Mouse (Mus musculus): ENCODE results near the gene Arl11. TPM values are rescaled to one million over a fixed set of nuclear protein-coding genes. Genes with fewer than 3 reads are reported as not detected.
"Not testable (repeated sequence)": the region's sequence is repeated elsewhere in the genome, so short reads cannot be mapped to it uniquely, and the experiment has no call there.

Arl11 gene
- polyA plus RNA-seq, 1 experiment from 2014 or later: 0.41 TPM

- H3K27ac ChIP-seq: no peak overlapping the region
- no peak overlapping the region for H3K9ac ChIP-seq (replicated peaks)
- H3K27me3 ChIP-seq: 0 out of 2 replicates have a peak, but pooled peaks cover 3% of the 10 kb centered on the region
- no peak overlapping the region for H3K4me2 ChIP-seq
- no peak overlapping the region for H3K4me3 ChIP-seq (replicated peaks)
- H3K9me3 ChIP-seq: no peaks in the 10 kb centered on the region
- WGBS: 58% methylated on average over 2 of the region's 2 CpGs
- H3K36me3 ChIP-seq: no peaks in the 10 kb centered on the region
- 0 out of 2 replicates have a peak, but pooled peaks cover 7% of the 10 kb centered on the region for H3K4me1 ChIP-seq (replicated peaks)
- ATAC-seq (ENCODE audit: insufficient number of reproducible peaks, insufficient read depth, low FRiP score, low TSS enrichment, low read depth): no peak
These were observed 8.2 kb upstream of the Arl11 start for GRCm38 (mm10) chr14:61301323-61301722.

GRCm38 (mm10) chr14:61302428-61302827 is 7.1 kb upstream of the Arl11 start:
- Histone ChIP-seq H3K9ac (replicated peaks) (no peak overlapping the region), H3K4me3 (replicated peaks) (no peak overlapping the region)
- 73% methylated on average over 2 of the region's 2 CpGs for WGBS

GRCm38 (mm10) chr14:61303969-61304609 is 5.5 kb upstream of the Arl11 start:
- no peak for ATAC-seq (ENCODE audit: insufficient number of reproducible peaks, insufficient read depth, low FRiP score, low TSS enrichment, low read depth)
- H3K4me1 ChIP-seq (replicated peaks): 0 out of 2 replicates have a peak, but pooled peaks cover 7% of the 10 kb centered on the region
- 69% methylated on average over 4 of the region's 4 CpGs for WGBS

More at GRCm38 (mm10) chr14:61302428-61302827, 7.1 kb upstream of the Arl11 start:
- Histone ChIP-seq H3K4me2 (no peak overlapping the region), H3K4me1 (replicated peaks) (0 out of 2 replicates have a peak, but pooled peaks cover 7% of the 10 kb centered on the region), H3K27ac (no peak overlapping the region), H3K36me3 (no peaks in the 10 kb centered on the region), H3K27me3 (no peaks in the 10 kb centered on the region), H3K9me3 (no peaks in the 10 kb centered on the region)
- ATAC-seq (ENCODE audit: insufficient number of reproducible peaks, insufficient read depth, low FRiP score, low TSS enrichment, low read depth): no peak

GRCm38 (mm10) chr14:61310036-61310772 is 651 bp downstream of the Arl11 start:
- no peaks in the 10 kb centered on the region for H3K27me3 ChIP-seq
- no peaks in the 10 kb centered on the region for H3K36me3 ChIP-seq
- H3K4me2 ChIP-seq: no peak overlapping the region
- H3K27ac ChIP-seq: no peak overlapping the region
- no peak overlapping the region for H3K9ac ChIP-seq (replicated peaks)
- H3K9me3 ChIP-seq: no peaks in the 10 kb centered on the region
- H3K4me1 ChIP-seq (replicated peaks): peaks cover 13% of the 10 kb centered on the region
- WGBS: 69% methylated on average over 7 of the region's 7 CpGs
- no peak overlapping the region for H3K4me3 ChIP-seq (replicated peaks)
- no peak for ATAC-seq (ENCODE audit: insufficient number of reproducible peaks, insufficient read depth, low FRiP score, low TSS enrichment, low read depth)

More at GRCm38 (mm10) chr14:61303969-61304609, 5.5 kb upstream of the Arl11 start:
- Histone ChIP-seq H3K4me3 (replicated peaks) (no peak overlapping the region), H3K4me2 (no peak overlapping the region), H3K27ac (no peak overlapping the region), H3K9ac (replicated peaks) (no peak overlapping the region), H3K9me3 (no peaks in the 10 kb centered on the region), H3K27me3 (no peaks in the 10 kb centered on the region), H3K36me3 (no peaks in the 10 kb centered on the region)

- 74% methylated on average over 12 of the region's 12 CpGs for WGBS
- Histone ChIP-seq H3K27ac (peak overlapping the region; percentile 64; the same call in 1 of the 2 replicates), H3K27me3 (no peaks in the 10 kb centered on the region), H3K9ac (replicated peaks) (0 out of 2 replicates have a peak overlapping the region, but pooled peaks have one; percentile 23), H3K4me3 (replicated peaks) (no peak overlapping the region), H3K4me1 (replicated peaks) (peaks cover 13% of the 10 kb centered on the region), H3K9me3 (no peaks in the 10 kb centered on the region), H3K4me2 (no peak overlapping the region), H3K36me3 (no peaks in the 10 kb centered on the region)
- ATAC-seq (ENCODE audit: insufficient number of reproducible peaks, insufficient read depth, low FRiP score, low TSS enrichment, low read depth): no peak
These were observed 1.4 kb downstream of the Arl11 start for GRCm38 (mm10) chr14:61310963-61311362.

GRCm38 (mm10) chr14:61316861-61317260 is 7.3 kb downstream of the Arl11 start:
- H3K27me3 ChIP-seq: no peaks in the 10 kb centered on the region
- ATAC-seq (ENCODE audit: insufficient number of reproducible peaks, insufficient read depth, low FRiP score, low TSS enrichment, low read depth): no peak; the same call in 1 of the 2 replicates
- H3K9ac ChIP-seq (replicated peaks): no peak overlapping the region
- H3K36me3 ChIP-seq: no peaks in the 10 kb centered on the region
- no peaks in the 10 kb centered on the region for H3K4me1 ChIP-seq (replicated peaks)
- H3K4me2 ChIP-seq: no peak overlapping the region
- no peaks in the 10 kb centered on the region for H3K9me3 ChIP-seq
- WGBS: 28% methylated on average over 4 of the region's 4 CpGs
- H3K4me3 ChIP-seq (replicated peaks): no peak overlapping the region
- no peak overlapping the region for H3K27ac ChIP-seq

GRCm38 (mm10) chr14:61320765-61321164 is 11.2 kb downstream of the Arl11 start:
- Histone ChIP-seq H3K4me1 (replicated peaks) (no peaks in the 10 kb centered on the region), H3K36me3 (no peaks in the 10 kb centered on the region), H3K27ac (no peak overlapping the region), H3K4me3 (replicated peaks) (no peak overlapping the region), H3K9ac (replicated peaks) (no peak overlapping the region), H3K9me3 (no peaks in the 10 kb centered on the region), H3K27me3 (no peaks in the 10 kb centered on the region), H3K4me2 (no peak overlapping the region)
- WGBS: 75% methylated on average over 1 of the region's 1 CpGs
- no peak for ATAC-seq (ENCODE audit: insufficient number of reproducible peaks, insufficient read depth, low FRiP score, low TSS enrichment, low read depth)

- H3K9ac ChIP-seq (replicated peaks): no peak overlapping the region
- ATAC-seq (ENCODE audit: insufficient number of reproducible peaks, insufficient read depth, low FRiP score, low TSS enrichment, low read depth): no peak
- no peaks in the 10 kb centered on the region for H3K36me3 ChIP-seq
- H3K4me3 ChIP-seq (replicated peaks): no peak overlapping the region
- no peak overlapping the region for H3K4me2 ChIP-seq
- no peak overlapping the region for H3K27ac ChIP-seq
- 85% methylated on average over 4 of the region's 4 CpGs for WGBS
- H3K27me3 ChIP-seq: no peaks in the 10 kb centered on the region
- no peaks in the 10 kb centered on the region for H3K4me1 ChIP-seq (replicated peaks)
- H3K9me3 ChIP-seq: no peaks in the 10 kb centered on the region
These were observed 11.6 kb downstream of the Arl11 start for GRCm38 (mm10) chr14:61321200-61321599.

GRCm38 (mm10) chr14:61322740-61323139 is 13.2 kb downstream of the Arl11 start:
- Histone ChIP-seq H3K4me3 (replicated peaks) (no peak overlapping the region), H3K9ac (replicated peaks) (no peak overlapping the region), H3K4me2 (no peak overlapping the region), H3K27me3 (no peaks in the 10 kb centered on the region), H3K4me1 (replicated peaks) (peaks cover 5% of the 10 kb centered on the region), H3K36me3 (no peaks in the 10 kb centered on the region), H3K9me3 (no peaks in the 10 kb centered on the region), H3K27ac (no peak overlapping the region)
- 92% methylated on average over 1 of the region's 1 CpGs for WGBS
- ATAC-seq (ENCODE audit: insufficient number of reproducible peaks, insufficient read depth, low FRiP score, low TSS enrichment, low read depth): no peak

- not testable (repeated sequence) for H3K36me3 ChIP-seq; H3K27ac ChIP-seq; H3K4me2 ChIP-seq; H3K27me3 ChIP-seq; H3K9ac ChIP-seq (replicated peaks); ATAC-seq (ENCODE audit: insufficient number of reproducible peaks, insufficient read depth, low FRiP score, low TSS enrichment, low read depth); H3K4me3 ChIP-seq (replicated peaks); H3K9me3 ChIP-seq
- WGBS: 27% methylated on average over 6 of the region's 6 CpGs
- H3K4me1 ChIP-seq (replicated peaks): peaks cover 11% of the 10 kb centered on the region
These were observed 17.5 kb downstream of the Arl11 start for GRCm38 (mm10) chr14:61327007-61327406.

- Histone ChIP-seq H3K27ac (no peak overlapping the region), H3K4me3 (replicated peaks) (peak overlapping the region; percentile 13), H3K36me3 (no peaks in the 10 kb centered on the region), H3K9ac (replicated peaks) (0 out of 2 replicates have a peak overlapping the region, but pooled peaks have one; percentile 23), H3K9me3 (no peaks in the 10 kb centered on the region), H3K27me3 (no peaks in the 10 kb centered on the region), H3K4me2 (peak overlapping the region; percentile 50), H3K4me1 (replicated peaks) (peaks cover 11% of the 10 kb centered on the region)
- WGBS: 25% methylated on average over 19 of the region's 19 CpGs
- peak; percentile 37; the same call in 1 of the 2 replicates for ATAC-seq (ENCODE audit: insufficient number of reproducible peaks, insufficient read depth, low FRiP score, low TSS enrichment, low read depth)
These were observed 18.3 kb downstream of the Arl11 start for GRCm38 (mm10) chr14:61327618-61328450.

All from limb, embryonic 12.5 days (tissue).